Mouse (Mus musculus) liver, adult 2 months (tissue): ENCODE measurements around the gene Ccl7.

Experiments
- CTCF ChIP-seq: fragments of 200-500 bp; IDR thresholded peaks from 2 replicates; pipeline ENCODE4 v1.5.1; 2011; ENCODE audit warnings: low read depth, low read length, control low read depth
- POLR2A ChIP-seq: fragments of 200-500 bp; IDR thresholded peaks from 2 replicates; pipeline ENCODE4 v1.6.1; 2011; ENCODE audit warnings: low read length, control low read depth; ENCODE audit not compliant: insufficient read depth; ENCODE audit errors: extremely low read depth

DNA sequence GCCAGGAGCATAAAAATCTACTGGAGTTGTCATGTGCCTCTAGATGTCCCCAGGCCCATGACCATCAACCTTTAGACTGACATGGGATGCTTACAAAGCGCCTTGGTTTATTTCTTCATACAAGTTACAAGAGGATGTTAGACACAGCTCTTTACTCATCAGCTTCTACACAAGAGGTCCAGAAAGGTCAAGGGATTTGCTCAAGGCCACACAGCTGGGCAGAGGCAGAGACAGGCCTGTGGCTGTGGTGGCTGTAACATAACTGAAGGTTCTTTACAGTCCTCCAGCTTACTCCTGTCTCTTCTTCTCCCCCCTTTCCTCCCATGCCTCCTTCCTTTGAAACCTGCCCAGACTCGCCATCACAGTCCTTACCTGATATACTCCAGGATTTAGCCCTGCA is 15.3 kb upstream of the Ccl7 start:
- TF ChIP-seq CTCF (no peak), POLR2A (no peak)
